Mouse (Mus musculus): Measurements from ENCODE around the gene Cmya5.

GRCm38 (mm10) chr13:92994743-92995142, 149.8 kb downstream of the Cmya5 start:
- TF ChIP-seq CTCF (IDR thresholded peaks at IDR 0.05; ENCODE audit: borderline replicate concordance, insufficient read depth, low read depth, low read length), result no peak
- no peak for TF ChIP-seq POLR2A (IDR thresholded peaks at IDR 0.05; ENCODE audit: borderline replicate concordance, insufficient read depth, low read length)
